Mouse (Mus musculus) left cerebral cortex, postnatal 10 days (tissue): ENCODE results near the gene Tnfsf8. TPM values are rescaled to one million over a fixed set of nuclear protein-coding genes. Genes with fewer than 3 reads are reported as not detected.

ENCODE experiments used
- DNase-seq, 2 experiments: peaks; one replicate each; pipeline ENCODE4 v3.0.0; 2021 to 2022; ENCODE audit warnings: low spot score in 2 of 2, mixed read lengths in 1 of 2; ENCODE audit errors: extremely low spot score in 1 of 2
- intact Hi-C: fragments of 180-260 bp; cut with DNase I; formaldehyde crosslinking; loops from one replicate; pipeline ENCODE4 v1.15.1; 2025
- total RNA-seq, 2 experiments: library from RNA; stranded (reverse); gene quantifications; 2 replicates each; pipeline ENCODE4 v1.2.3; 2021

The Tnfsf8 gene
- total RNA-seq, 2 experiments from 2014 or later: not detected

DNA sequence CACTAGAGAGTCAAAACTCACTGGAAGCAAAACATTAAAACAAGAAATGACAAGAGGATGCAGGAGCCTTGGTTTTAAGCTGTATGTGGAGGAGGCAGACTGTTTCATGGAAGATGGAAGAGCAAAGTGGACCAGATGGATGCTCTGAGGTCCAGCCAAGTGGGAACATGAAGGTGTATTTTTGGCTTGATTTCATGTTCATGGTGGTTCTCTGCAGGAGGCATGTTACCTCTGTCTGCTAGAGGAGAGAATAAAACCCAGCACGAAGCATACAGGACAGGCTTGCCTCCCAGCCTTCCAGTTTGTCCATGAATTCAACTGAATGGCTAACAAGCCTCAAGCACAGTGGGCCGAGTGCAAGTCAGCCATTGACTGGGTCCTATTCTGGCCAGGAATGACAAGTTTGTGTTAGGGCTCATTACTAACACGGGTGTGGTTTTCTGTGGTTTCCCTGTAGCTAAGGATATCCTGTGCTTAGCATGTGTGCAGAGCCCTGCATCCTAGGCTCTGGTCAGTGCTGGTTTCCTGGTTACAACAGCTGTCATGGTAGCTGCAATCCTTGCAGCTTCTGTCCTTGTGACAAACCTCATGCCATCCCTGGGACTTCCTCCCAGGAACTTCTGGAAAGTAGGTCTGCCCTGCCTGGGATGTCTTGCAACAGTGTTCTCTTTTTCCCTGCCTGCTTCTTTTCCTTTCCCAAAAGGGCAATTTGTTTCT is 14.1 kb downstream of the Tnfsf8 start:
- intact Hi-C loops: loop anchor here (10.0 kb wide), 2 partner anchors 332 to 648 kb away; no protein-coding TSS in a partner anchor
- no peak for DNase-seq

DNA sequence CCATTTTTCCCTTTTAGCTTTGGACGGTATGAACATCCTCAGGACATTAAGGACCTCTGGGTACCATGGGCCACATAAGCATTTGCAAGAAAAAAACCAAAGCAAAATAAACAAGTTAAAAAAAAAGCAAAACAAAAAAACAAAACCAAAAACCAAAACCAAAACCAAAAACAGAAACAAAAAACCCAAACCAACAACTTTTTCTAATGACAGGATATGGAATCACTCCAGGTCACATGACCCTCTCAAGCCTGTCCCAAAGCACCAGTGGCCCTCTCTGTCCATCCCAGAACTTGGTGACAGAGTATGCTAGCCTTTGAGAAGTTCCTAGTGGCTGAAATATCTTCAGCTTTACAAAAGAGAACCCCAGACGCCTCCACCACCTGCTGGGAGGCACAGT is 15.4 kb downstream of the Tnfsf8 start:
- intact Hi-C loops: loop anchor here (2.0 to 10.0 kb wide), 4 partner anchors 65 to 649 kb away; no protein-coding TSS in a partner anchor
- DNase-seq: no peak

DNA sequence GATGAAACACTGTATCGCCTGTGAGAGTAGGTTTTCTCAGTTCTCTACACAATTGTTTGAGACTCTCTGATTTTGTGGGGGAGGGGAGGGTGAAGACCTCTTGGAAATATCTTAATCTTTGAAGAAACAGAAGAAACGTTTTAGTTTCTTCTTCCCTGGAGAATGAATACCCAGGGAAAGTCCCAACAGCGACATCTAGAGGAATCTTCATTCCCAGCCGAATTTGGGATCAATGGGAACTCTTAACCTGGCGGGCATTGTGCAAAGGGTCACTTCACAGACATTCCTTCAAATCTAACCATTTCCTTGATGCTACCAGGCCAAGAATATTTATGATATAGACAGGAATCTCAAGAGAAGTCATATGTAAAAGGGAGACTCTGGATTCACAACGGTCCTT is 17.2 kb downstream of the Tnfsf8 start:
- DNase-seq: peak in 1 of 2 experiments; percentile 28
- intact Hi-C loops: loop anchor here (2.0 to 10.0 kb wide), 5 partner anchors 63 to 651 kb away; no protein-coding TSS in a partner anchor

DNA sequence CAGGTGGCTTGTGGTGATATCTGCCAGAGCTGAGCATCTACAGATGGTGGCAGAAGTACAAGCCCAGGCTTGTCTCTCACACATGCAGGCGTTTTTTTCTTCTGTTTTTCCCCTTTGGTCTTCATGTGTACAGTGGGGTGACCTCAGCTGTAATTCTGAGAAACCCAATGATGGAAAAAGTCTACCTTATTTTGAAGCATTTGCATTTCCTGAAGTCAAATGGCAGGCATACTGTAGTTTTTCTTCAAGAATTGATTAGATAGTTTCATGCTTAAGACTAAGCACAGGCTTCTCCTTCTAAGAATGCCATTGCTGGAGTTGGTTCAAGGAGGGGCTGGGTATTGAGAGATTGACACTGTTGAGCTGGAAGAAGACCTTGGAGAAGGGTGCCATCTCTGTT is 18.9 kb downstream of the Tnfsf8 start:
- no peak for DNase-seq
- intact Hi-C loops: loop anchor here (5.0 to 10.0 kb wide), 3 partner anchors 155 to 653 kb away; no protein-coding TSS in a partner anchor

DNA sequence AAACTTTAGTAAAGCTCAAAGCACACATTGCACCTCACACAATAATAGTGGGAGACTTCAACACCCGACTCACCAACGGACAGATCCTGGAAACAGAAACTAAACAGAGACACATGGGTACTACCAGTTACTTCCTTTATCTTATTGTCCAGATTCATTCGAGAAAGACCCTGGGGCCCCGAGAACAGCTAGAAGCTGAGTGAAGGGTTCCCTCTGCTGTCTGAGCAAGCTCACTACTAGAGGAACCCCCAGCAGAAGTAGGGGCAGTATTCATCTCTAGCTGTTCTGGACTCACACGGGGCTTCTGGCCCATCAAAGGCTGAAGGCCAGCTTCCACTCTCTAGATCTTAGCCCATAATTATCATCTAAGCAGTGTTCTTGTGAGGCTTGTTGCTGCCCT is 20.7 kb downstream of the Tnfsf8 start:
- peak in 1 of 2 experiments; percentile 42 for DNase-seq
- intact Hi-C loops: loop anchor here (5.0 to 10.0 kb wide), 3 partner anchors 153 to 654 kb away; no protein-coding TSS in a partner anchor

DNA sequence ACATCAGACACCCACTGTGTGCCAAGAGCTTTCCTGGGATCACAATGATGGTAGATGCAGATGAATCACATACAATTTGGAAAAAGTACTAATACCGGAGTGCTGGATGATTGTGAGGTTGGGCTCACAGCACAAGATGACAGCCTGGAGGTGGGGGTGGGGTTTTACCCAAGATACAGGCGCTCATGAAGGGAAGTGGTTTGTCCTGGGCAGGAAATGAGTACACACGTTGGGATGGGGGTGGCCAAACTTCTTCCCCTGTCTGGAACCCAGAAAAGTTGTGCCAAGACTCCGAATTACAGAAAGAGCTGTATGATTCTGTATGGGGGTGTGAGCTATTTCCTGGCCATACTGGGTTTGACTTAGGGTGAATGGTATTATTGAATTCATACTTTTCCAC is 38.0 kb downstream of the Tnfsf8 start:
- intact Hi-C loops: no loop called here
- no peak for DNase-seq

DNA sequence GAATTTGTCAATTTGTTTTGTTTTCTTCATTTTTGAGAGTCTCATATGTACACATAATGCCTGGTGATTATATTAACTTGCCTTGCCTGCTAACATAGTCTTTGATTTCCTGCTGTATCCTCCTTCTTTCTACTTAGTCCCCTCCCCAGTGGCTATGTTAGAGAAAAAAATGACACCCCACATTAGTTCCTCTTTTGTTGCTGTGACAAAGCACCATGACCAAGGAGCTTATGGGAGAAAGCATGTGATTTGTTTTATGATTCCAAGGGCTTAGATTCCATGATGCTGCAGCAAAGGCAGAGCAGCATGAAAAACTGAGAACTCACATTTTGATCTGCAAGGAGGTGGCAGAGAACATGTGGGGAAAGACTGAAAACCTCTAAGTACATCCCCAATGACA is 43.6 kb downstream of the Tnfsf8 start:
- DNase-seq: no peak
- intact Hi-C loops: no loop called here

DNA sequence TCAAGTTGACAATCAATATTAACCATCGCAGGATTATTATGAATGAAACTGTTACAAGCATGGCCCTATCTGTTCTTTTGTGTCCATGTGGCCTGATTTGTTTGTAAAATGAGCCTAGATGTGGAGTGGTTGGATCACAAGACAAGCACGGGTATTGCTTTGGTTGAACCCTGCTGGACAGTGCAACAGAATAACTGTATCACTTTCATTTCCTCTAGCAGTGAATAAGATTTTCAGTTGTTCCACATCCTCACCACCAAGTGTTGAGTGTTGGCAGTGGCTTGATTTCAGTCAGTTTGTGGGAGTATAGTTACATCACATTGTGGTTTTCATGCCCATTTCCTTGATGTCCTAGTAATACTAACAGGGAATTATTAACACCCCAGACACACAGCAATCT is 45.5 kb downstream of the Tnfsf8 start:
- intact Hi-C loops: no loop called here

DNA sequence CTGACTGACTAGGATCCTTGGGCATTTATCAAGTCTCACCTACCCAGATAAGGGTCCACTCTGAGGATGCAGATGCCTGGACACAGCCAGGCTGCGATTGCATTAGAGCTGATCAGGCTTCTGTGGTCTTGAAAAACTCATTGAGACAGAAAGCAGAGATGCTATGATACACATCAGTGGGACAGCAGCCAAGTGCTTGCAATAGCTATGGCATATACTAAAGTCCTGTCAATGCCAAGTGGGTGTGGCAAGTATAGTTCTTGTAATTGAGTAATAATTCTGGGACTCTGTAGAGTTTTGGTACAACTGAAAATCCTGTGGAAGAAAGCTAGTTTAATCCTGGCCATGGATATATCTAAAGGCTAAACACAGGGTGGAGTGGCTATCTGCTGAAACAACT is 63.1 kb downstream of the Tnfsf8 start:
- no peak for DNase-seq
- intact Hi-C loops: no loop called here

More for the DNA sequence above, 45.5 kb downstream of the Tnfsf8 start:
- no peak for DNase-seq

DNA sequence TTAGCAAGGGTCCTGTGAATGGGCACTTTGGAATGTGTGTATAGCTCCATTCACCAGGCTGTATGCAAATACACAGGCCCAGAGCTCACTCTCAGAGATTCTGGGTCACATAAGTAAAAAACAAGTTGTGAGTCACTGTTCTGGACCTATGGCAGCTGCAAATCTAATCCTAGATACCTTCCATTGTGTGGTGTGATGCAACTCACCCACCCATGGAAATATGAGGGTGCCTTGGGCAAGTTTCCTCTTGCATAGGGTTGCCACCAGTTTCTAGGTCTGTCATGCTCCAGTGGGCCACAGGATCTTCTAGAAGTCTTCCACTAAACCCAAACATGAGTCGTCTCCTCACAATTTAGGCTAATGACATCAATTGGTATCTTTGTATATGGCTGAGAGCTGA is 64.6 kb downstream of the Tnfsf8 start:
- DNase-seq: no peak
- intact Hi-C loops: no loop called here

DNA sequence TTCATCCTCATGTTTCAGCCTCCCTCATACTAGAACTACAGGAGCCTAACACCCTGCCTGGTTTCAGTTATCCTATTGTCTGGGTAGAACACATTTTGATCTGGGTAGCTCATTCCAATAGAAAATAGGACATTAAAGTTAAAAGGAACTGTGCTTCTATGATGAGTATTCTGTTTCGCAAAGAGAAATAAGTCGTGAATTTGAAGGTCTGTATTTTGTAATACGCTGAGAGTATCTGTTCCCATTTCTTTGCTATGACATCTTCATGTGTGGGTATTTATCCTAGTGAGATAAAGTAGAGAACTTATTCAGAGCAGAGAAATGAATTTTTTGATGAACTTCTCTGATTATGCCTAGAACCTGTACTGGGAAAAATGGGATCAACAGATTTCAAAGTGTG is 68.8 kb downstream of the Tnfsf8 start:
- intact Hi-C loops: loop anchor here (5.0 kb wide), 1 partner anchor 280 kb away; no protein-coding TSS in a partner anchor
- no peak for DNase-seq

DNA sequence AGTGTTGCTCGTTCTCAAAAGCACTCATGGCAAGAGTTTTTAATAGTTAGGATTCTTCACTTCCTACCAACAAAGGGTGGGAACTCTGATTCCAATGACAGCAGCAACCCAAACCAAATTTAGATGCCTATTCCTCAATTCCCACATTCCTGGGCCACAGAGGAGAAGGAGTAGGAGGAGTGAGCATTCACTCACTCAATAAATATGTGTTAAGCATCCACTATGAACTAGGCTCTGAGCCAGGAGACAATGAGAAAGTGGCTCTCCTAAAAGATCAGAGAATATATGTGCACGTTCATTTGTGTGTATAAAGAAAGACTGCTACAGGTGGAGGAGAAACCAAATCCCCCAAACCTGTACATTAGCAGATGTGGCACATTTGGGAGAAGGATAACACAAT is 75.7 kb downstream of the Tnfsf8 start:
- intact Hi-C loops: no loop called here
- DNase-seq: no peak

DNA sequence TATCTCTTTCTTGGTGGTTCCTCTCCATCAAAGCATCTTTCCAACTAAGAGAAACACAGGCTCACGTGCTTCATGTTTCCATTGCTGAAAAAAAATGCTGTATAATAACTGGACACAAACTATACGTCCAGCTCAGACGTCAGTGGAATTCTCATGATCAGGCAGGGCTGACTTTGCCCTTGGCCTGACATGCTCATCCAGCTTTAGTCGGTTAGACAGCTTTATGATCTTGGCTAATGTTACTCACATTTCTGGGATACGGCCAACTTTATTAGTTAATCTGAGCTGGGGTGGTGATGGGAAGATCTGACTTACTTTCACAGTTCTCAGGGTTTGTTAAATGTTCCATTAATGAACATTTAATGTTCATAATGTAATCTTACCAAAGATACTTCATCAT is 77.3 kb downstream of the Tnfsf8 start:
- intact Hi-C loops: no loop called here
- no peak for DNase-seq

DNA sequence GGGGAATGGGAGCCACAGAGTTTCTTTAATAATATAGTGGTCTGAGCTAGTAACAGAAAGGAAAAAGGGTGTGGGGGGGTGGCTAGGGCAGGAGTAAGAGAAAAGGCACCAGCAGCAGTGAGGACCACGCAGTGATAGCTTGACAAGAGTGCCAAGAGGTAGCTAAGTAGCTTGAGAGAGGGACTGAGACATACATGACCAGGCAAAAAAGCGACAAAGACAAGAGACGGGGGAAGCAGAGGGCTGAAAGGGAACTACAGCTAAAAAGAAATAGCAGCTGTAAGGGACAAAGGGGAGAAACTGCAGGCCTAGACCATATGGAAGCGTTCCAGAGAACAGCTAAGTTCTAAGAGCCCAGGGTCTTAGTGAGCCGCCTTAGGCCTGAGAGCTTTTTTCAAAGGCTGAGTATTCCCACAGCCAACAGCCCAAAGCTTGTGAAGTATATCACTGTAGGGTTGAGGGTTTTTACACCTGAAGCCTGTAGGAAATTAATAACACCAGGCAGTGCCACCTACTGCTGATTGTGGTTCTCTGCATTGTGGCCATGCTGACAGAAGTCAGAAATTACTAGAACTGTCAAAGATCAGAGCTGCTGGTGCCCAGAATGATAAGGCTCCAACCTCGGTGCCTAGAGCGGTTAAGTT is 78.1 kb downstream of the Tnfsf8 start:
- intact Hi-C loops: no loop called here
- no peak for DNase-seq

Other genes with a start within 250 kb of the Tnfsf8 start
- gene Tex48, start 238.9 kb downstream of the Tnfsf8 start, total RNA-seq: not detected
- not detected for gene Gm11214, start 198.0 kb downstream of the Tnfsf8 start, total RNA-seq
- under 1 TPM; 0.17 to 0.32 TPM for gene Tnfsf15, start 116.2 kb downstream of the Tnfsf8 start, total RNA-seq
- 10 to 100 TPM; 22.9 to 29.1 TPM for gene Tnc, start 185.7 kb upstream of the Tnfsf8 start, total RNA-seq